Mouse (Mus musculus): ENCODE measurements at regions not wholly inside any gene's neighbourhood (a gene's known extent, or its start where the extent isn't known, plus 50 kb on each side); places are given as distances from the start of the nearest gene placed in this dataset.
"Not testable (repeated sequence)": the region's sequence is repeated elsewhere in the genome, so short reads cannot be mapped to it uniquely, and the experiment has no call there.

- no peak for DNase-seq
Observed at GRCm38 (mm10) chr8:97234551-97235107, 1346.3 kb upstream of the Got2 start.

DNA sequence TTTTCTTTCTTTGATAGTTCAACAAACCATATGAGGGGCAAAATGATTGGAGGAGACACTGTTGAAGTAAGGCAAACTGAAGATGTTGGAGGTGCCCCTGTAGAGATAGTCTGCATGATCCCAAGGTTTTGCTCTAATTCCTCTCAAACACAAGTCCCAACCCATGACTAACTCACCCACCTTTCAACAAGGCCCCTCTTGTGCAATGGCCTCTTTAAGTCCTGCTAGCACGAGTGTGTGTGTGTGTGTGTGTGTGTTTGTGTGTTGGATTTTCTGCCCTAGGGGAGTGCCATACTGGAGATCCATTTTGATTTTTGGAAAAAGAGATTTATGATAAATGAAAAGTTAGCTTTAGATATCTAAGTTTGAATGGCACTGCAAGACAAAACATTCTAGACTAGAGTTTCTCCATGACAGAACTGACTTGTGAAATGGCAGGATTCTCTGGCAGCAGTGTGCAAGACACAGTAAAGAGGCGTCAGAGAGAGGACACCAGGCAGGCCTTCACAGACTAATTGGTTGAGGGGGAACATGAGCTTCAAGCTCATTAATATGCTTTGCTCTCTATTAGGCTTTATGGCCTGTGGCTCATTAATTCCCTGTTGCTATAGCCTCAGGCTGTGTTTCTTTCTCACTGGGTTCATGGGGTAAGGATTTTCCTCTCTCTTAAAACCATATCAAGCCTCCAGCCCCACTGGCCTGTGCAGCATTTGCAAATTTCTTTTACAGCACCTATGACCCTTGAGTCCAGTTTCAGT lies 1344.5 kb upstream of the Got2 start:
- no peak for DNase-seq

DNA sequence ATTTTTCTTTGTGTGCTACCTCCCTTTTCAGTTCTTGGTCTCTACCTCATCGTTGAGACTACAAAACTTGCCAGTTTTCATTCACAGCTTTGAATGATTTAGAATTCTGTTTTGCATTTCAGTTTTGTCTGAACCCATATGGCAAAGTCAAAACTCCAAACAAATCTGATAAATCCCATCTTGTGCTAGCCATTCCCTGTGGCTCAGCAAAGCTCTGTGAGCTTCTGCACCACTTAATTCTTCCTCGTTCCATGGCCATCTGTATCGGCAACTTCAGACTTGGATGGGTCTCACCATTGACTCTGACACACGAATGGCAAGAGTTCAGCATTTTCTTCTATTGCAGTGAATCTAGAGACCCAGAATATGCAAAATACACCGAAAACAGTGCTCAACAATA lies 1343.3 kb upstream of the Got2 start:
- no peak for DNase-seq

DNA sequence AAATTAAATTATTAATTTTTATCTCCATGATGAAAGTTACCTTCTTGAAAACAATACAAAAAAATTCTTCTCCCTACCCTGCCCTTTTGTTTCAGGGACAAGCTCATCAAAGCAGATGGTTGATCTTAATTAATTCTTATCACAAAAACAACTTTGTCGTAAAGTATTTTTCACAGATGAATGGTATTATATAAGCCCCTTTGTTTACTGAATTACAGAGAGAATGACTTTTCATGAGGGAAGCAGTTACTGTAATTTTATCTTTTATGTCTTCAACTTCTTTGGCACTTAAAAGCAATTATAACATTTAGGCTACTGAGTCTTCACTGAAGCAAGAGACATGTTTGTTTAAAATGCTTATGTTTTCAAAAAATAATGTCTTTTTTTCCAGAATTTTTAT lies 1303.5 kb upstream of the Got2 start:
- no peak for DNase-seq

GRCm38 (mm10) chr8:97183831-97184230 lies 1295.5 kb upstream of the Got2 start:
- peak; percentile 67 to 77 for DNase-seq

GRCm38 (mm10) chr8:97182456-97182855 lies 1294.1 kb upstream of the Got2 start:
- not testable (repeated sequence) for DNase-seq
